Mouse (Mus musculus) bone marrow, adult 2 months (tissue): ENCODE results near the gene Axin1. TPM values are rescaled to one million over a fixed set of nuclear protein-coding genes. Genes with fewer than 3 reads are reported as not detected.
"Not testable (repeated sequence)": the region's sequence is repeated elsewhere in the genome, so short reads cannot be mapped to it uniquely, and the experiment has no call there.

Experiments used
- H3K27ac ChIP-seq: fragments of 200-500 bp; 2 replicates; pipeline ENCODE4 v1.5.1; 2012; ENCODE audit warnings: low read depth, mild to moderate bottlenecking, control low read depth, inconsistent platforms, low read length; ENCODE audit not compliant: control insufficient read depth, poor library complexity, insufficient read depth
- H3K4me1 ChIP-seq: fragments of 200-500 bp; 2 replicates; pipeline ENCODE4 v1.6.1; 2011; ENCODE audit warnings: low read length; ENCODE audit not compliant: control insufficient read depth, insufficient read depth
- H3K4me3 ChIP-seq: fragments of 200-500 bp; replicated peaks from 2 replicates; pipeline ENCODE3; 2011; ENCODE audit warnings: mild to moderate bottlenecking, low read depth, low read length, control low read depth; ENCODE audit not compliant: control insufficient read depth
- CTCF ChIP-seq: fragments of 200-500 bp; IDR thresholded peaks from 2 replicates; pipeline ENCODE4 v1.5.1; 2011; ENCODE audit warnings: low read length, control low read depth; ENCODE audit not compliant: control insufficient read depth, insufficient read depth
- POLR2A ChIP-seq: fragments of 200-500 bp; IDR thresholded peaks from 2 replicates; pipeline ENCODE4 v1.6.1; 2011; ENCODE audit warnings: low read depth, mild to moderate bottlenecking, control low read depth, low read length, borderline replicate concordance; ENCODE audit not compliant: control insufficient read depth
- WGBS: fragments of 180-500 bp; shearing (Covaris S2); methylation state at CpG from one replicate; pipeline ENCODE4 v1.1.7; 2018; 5-methylcytosine and 5-hydroxymethylcytosine counted together
- polyA plus RNA-seq: library from polyadenylated mRNA; stranded (reverse); fragments of >200 nt; gene quantifications from 2 replicates; pipeline ENCODE4 v1.2.4, GENCODE M21; 2011; ENCODE audit warnings: low replicate concordance; ENCODE audit not compliant: missing spikeins, insufficient read depth, insufficient read length

Gene Axin1
- polyA plus RNA-seq, 1 experiment = 23.1 TPM

GRCm38 (mm10) chr17:26151886-26152630 is 13.6 kb downstream of the Axin1 start:
- Histone ChIP-seq H3K27ac (no peak overlapping the region), H3K4me1 (no peaks in the 10 kb centered on the region), H3K4me3 (no peak overlapping the region)
- TF ChIP-seq POLR2A = no peak
- no peak for TF ChIP-seq CTCF
- WGBS = 84% methylated on average over 2 of the region's 2 CpGs

- H3K4me3 ChIP-seq = no peak overlapping the region
- WGBS = 84% methylated on average over 1 of the region's 1 CpGs
- TF ChIP-seq POLR2A = no peak
- no peak for TF ChIP-seq CTCF
- H3K27ac ChIP-seq = no peak overlapping the region
- H3K4me1 ChIP-seq = no peaks in the 10 kb centered on the region; the same call in 1 of the 2 replicates
Observed at GRCm38 (mm10) chr17:26162736-26163135, 24.2 kb downstream of the Axin1 start.

GRCm38 (mm10) chr17:26168039-26168438 is 29.6 kb downstream of the Axin1 start:
- H3K27ac ChIP-seq = peak overlapping the region; percentile 51; the same call in 1 of the 2 replicates
- no peak overlapping the region for H3K4me3 ChIP-seq
- TF ChIP-seq POLR2A = no peak
- TF ChIP-seq CTCF = no peak
- 3% methylated on average over 2 of the region's 2 CpGs for WGBS
- peaks cover 5% of the 10 kb centered on the region for H3K4me1 ChIP-seq

- 78% methylated on average over 2 of the region's 2 CpGs for WGBS
- H3K4me1 ChIP-seq, H3K4me3 ChIP-seq, H3K27ac ChIP-seq: not testable (repeated sequence)
Observed at GRCm38 (mm10) chr17:26175248-26175647, 36.8 kb downstream of the Axin1 start.

DNA sequence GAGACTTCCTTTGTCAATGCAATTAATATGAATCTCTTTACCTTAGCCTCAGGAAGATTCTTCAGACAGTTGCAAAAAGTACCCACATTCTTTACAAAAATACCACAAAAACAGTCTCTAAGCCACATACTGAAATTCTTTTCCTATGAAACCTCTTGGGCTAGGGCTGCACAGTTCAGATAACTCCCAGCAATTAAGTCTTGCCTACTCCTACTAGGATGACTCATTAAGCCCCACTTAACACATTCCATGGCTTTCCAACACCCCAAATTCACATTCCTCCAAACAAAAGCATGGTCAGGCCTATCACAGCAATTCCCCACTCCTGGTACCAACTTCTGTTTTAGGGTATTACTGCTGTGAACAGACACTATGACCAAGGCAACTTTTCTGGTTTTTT is 40.1 kb downstream of the Axin1 start:
- Histone ChIP-seq H3K4me3 (no peak overlapping the region), H3K27ac (no peak overlapping the region), H3K4me1 (no peaks in the 10 kb centered on the region)
- TF ChIP-seq CTCF (no peak), POLR2A (no peak)

DNA sequence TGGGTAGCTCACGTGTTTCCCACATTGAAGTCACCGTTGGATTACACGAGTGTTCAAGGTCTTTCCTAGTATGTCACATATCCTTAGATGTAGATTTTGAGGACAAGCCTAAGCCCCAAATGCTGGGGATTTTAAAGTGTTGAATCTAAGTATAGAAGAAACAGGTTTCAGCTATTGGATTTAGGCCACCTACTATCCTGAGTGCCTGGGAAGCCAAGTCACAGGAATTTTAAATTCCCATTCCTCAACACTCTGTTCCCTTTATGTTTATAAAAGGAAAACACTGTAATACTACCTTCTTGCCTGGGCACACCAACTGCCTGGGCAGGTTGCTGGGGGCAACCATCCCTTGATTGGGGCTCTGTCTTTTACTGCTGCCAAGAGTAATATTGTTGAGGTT is 42.7 kb downstream of the Axin1 start:
- no peak overlapping the region for H3K4me3 ChIP-seq
- WGBS = 80% methylated on average over 3 of the region's 3 CpGs
- H3K4me1 ChIP-seq = no peaks in the 10 kb centered on the region
- TF ChIP-seq CTCF = no peak
- TF ChIP-seq POLR2A = no peak
- H3K27ac ChIP-seq = no peak overlapping the region

- 91% methylated on average over 5 of the region's 5 CpGs for WGBS
- Histone ChIP-seq H3K27ac (no peak overlapping the region; the same call in 1 of the 2 replicates), H3K4me1 (no peaks in the 10 kb centered on the region), H3K4me3 (no peak overlapping the region)
- TF ChIP-seq CTCF = no peak
- TF ChIP-seq POLR2A = no peak
Observed at GRCm38 (mm10) chr17:26187592-26187991, 49.1 kb downstream of the Axin1 start.

- WGBS = 87% methylated on average over 11 of the region's 11 CpGs
Observed at GRCm38 (mm10) chr17:26188091-26188805, 49.8 kb downstream of the Axin1 start.

GRCm38 (mm10) chr17:26191486-26191885 is 53.0 kb downstream of the Axin1 start:
- not testable (repeated sequence) for H3K27ac ChIP-seq, H3K4me1 ChIP-seq, H3K4me3 ChIP-seq
- 83% methylated on average over 7 of the region's 7 CpGs for WGBS

More at GRCm38 (mm10) chr17:26188091-26188805, 49.8 kb downstream of the Axin1 start:
- no peak for TF ChIP-seq CTCF
- no peak for TF ChIP-seq POLR2A
- Histone ChIP-seq H3K4me3 (no peak overlapping the region), H3K4me1 (no peaks in the 10 kb centered on the region), H3K27ac (no peak overlapping the region; the same call in 1 of the 2 replicates)
